Mouse (Mus musculus) lung, adult 10 weeks (tissue): ENCODE data around the gene Chtop. TPM values are rescaled to one million over a fixed set of nuclear protein-coding genes. Genes with fewer than 3 reads are reported as not detected.

Experiments used
- polyA plus RNA-seq: library from polyadenylated mRNA; stranded (reverse); fragments of 350-450 nt; fragmentation: Illumina TruSeq; extraction: RNeasy Lipid Tissue Mini Kit (QIAGEN cat#74804); gene quantifications from one replicate; pipeline ENCODE4 v1.2.3, GENCODE M21; 2014; ENCODE audit warnings: low read depth, low replicate concordance; ENCODE audit not compliant: insufficient read depth

Gene Chtop
- polyA plus RNA-seq, result 88.2 TPM

DNA sequence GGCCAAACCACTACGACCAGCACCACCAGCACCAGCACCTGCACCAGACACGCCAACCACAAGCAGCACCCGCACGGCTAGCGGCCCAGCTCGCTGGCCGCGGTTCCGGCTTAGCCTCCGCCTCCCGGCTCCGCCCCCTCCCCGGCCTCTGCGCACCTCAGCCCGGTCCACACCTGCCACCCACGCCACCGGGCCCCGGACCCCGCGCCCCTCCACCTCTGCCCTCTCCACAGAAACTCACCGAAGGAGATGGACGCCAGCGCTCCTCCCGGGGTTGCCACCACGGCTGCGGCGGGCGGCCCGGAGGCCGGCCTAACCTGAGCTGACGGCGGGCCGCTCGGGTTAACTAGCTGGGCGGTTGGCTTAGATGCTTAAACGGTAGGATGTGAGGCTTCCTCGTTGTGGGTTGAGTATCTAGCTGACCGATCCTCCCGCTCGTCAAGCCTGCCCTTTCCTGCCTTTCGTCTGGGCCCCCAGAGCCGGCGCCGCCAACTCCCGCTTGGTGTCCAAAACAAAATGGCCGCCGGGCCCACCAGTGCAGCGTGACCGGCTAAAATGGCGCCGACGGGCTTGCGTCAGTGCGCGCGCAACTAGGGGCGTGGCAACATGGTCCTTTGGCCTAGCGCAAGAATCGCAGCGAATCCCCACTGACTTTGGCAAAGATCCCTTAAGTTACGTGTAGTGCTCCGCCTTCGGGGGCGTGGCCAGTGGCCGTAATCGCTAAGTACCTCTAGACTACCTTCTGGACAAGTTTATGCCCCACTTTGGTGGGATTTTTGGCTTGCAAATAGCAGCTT lies at the start of gene Chtop:
Chtop (minus strand) TSS at position 549 of the 797 bp plus-strand sequence.

DNA sequence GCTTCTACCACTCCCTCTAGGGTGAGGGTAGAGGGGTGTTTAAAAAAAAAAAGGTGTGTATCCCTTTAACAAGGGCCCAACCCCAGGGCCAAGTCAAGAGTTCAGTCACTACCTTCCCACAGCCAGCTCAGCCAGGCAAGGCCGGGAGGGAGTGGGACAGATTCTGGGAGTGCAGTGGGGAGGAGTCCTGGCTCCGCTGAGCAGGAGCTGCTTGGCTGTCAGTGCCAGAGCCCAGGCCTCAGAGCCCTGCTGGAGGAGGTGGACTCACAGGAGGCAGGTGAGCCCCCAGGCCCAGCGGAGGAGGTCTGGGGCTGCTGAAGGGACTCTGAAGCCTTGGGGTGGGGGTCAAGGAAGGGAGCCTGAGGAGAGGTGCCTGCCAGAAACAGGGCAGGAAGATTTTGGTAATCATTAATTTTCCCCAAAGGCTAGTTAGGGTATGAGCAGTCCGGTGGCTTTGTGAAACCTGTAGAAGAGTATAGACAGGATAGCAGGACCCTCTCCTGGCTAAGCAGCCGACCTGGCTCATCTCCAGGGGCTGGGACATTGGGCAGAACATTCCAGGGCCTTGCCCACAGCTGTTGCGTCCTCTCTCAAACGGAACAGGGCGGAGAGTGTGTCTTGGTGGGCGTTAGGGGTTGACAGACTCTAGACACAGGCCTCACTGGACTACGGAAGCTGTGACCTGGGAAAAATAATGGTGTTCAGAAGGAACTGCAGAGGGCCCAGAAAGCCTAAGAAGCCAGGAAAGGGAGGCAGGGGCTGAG lies 28.0 kb upstream of the Chtop start, which contains the start of gene S100a16:
S100a16 (plus strand) TSS at position 114 of the 764 bp plus-strand sequence.

DNA sequence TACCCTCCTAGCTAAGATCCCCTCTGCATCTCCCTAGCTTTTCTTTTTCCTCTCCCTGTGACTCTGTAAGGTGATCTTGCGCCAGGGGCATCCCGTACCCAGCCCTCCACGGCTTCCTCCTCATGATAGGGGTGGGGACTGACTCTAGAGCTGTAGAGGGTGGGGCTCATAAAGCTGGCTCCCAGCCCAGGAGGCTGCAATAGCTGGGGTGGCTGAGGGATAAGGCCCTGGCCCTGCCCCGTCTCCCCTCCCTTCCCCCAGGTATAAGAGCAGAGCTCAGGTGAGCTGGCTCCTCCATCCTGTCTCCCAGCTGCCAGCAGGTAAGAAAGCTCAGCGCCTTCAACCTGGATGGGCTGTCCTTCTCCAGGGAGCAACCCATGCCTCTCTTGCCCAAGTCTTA lies 17.3 kb upstream of the Chtop start, which contains the start of gene S100a14:
S100a14 (plus strand) TSS at position 277 of the 400 bp plus-strand sequence.

DNA sequence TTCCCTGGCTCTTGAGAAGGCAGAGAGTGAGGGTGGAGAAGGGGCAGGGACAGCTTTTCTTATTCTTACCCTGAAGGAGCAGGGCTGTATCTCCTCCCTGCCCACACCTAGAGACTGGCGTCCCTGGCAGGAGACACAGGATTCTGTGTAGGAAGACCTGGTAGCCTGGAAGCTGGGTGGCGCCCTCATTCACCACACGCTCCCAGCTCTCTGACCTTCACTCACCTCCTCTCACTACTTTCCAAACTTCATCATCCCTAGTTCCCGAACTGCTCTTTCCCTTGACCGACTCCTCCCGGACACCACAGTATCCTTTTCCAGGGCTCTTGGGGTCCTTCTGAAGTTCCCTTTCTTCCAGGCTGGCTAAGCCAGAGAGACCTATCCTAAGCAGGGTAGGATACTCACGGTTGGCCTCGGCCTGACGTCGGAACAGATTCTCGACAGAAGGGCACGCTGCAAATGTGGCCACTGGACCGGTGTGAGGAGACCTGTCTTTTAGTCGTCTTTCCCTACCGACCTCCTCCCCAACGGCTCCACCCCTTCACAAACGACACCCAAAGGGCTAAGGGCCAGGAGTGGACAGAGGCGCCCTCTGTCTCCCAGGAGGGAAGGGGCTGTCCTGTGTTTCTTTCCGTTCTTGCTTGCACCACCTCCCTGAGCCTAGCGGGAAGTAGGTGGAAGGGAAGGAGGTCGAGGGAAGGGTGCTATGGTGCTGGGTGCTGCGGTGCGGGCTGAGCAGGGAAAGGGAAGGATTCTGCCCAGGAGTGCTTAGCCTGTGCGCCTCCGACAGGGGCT lies 4.7 kb upstream of the Chtop start, which contains the start of the genes S100a1 and S100a13:
S100a1 (minus strand) TSS at position 597 of the 795 bp plus-strand sequence.
S100a13 (plus strand) TSS at position 640 of the 795 bp plus-strand sequence.

DNA sequence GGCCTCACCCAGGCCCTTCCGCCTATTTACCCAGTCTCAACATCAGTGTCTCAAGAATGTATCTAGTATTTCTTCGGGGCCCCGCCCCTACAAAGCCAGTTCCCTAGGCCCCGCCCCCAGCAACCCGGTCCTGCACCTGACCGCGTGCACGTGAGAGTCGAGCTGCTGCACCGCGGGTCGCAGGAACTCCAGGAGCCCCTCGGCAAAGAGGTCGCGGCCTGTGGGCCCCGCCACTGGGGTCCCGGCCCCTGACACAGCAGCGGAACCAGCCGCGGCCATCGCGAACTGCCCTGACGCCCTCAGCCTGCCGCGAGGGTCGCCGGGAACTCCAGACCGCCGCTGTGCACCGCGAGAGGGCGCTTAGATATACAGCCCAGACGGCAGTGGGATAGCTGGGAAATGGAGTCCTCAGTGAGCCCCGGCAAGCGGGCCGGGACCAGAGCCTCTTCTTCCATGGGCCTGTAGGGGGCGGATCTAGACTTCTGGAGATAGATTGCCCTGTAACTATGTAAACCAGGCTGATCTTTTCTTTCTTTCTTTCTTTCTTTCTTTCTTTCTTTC lies 18.5 kb downstream of the Chtop start, which contains the start of gene Snapin:
Snapin (minus strand) TSS at position 338 of the 561 bp plus-strand sequence.

GRCm38 (mm10) chr3:90475831-90476611 lies 33.3 kb downstream of the Chtop start, which contains the start of gene Ilf2:
Ilf2 (plus strand) TSS chr3:90476126.

GRCm38 (mm10) chr3:90465686-90466310 lies 43.5 kb downstream of the Chtop start, which contains the start of gene Npr1:
Npr1 (minus strand) TSS chr3:90465866.

Other genes with a start within 250 kb of the Chtop start
- 5.8 TPM for gene Dennd4b, start 244.3 kb downstream of the Chtop start, polyA plus RNA-seq
- 7.2 TPM for gene Gatad2b, start 216.3 kb downstream of the Chtop start, polyA plus RNA-seq
- gene Slc27a3, start 119.6 kb downstream of the Chtop start, polyA plus RNA-seq, result 10.0 TPM
- gene Ints3, start 75.9 kb downstream of the Chtop start, polyA plus RNA-seq, result 13.3 TPM
- 45.6 TPM for gene Npr1, start 43.6 kb downstream of the Chtop start, polyA plus RNA-seq
- 48.9 TPM for gene Ilf2, start 33.4 kb downstream of the Chtop start, polyA plus RNA-seq
- 47.6 TPM for gene Snapin, start 18.5 kb downstream of the Chtop start, polyA plus RNA-seq
- gene S100a1, start 4.9 kb upstream of the Chtop start, polyA plus RNA-seq, result 381 TPM
- 199 TPM for gene S100a13, start 4.9 kb upstream of the Chtop start, polyA plus RNA-seq
- gene S100a14, start 17.4 kb upstream of the Chtop start, polyA plus RNA-seq, result 25.7 TPM
- 329 TPM for gene S100a16, start 27.8 kb upstream of the Chtop start, polyA plus RNA-seq
- 1.1 TPM for gene S100a3, start 51.1 kb upstream of the Chtop start, polyA plus RNA-seq
- gene S100a2, start 80.7 kb upstream of the Chtop start, polyA plus RNA-seq, result not detected
- gene Gm42674, start 92.4 kb upstream of the Chtop start, polyA plus RNA-seq, result not detected
- 223 TPM for gene S100a4, start 94.3 kb upstream of the Chtop start, polyA plus RNA-seq
- not detected for gene S100a5, start 99.0 kb upstream of the Chtop start, polyA plus RNA-seq
- 962 TPM for gene S100a6, start 103.4 kb upstream of the Chtop start, polyA plus RNA-seq
- 1.2 TPM for gene S100a7a, start 144.5 kb upstream of the Chtop start, polyA plus RNA-seq
- 241 TPM for gene S100a8, start 159.5 kb upstream of the Chtop start, polyA plus RNA-seq
- gene S100a9, start 186.2 kb upstream of the Chtop start, polyA plus RNA-seq, result 368 TPM
- gene Pglyrp4, start 217.4 kb upstream of the Chtop start, polyA plus RNA-seq, result not detected